Mouse (Mus musculus): ENCODE data around the gene Mamstr.

- TF ChIP-seq CTCF (IDR thresholded peaks at IDR 0.05; ENCODE audit: insufficient read depth, low read depth, low read length): no peak
- TF ChIP-seq POLR2A (IDR thresholded peaks at IDR 0.05; ENCODE audit: insufficient read depth, low read depth, low read length): no peak
These were observed 29.1 kb downstream of the Mamstr start for GRCm38 (mm10) chr7:45668921-45669320.
